Mouse (Mus musculus): ENCODE data around the gene Ikzf1.

GRCm38 (mm10) chr11:11774384-11774783 lies 89.6 kb downstream of the Ikzf1 start:
- TF ChIP-seq GATA1 (IDR thresholded peaks at IDR 0.05; ENCODE audit: low read length): no peak
- TF ChIP-seq TAL1 (IDR thresholded peaks at IDR 0.05; ENCODE audit: low read length): no peak

Data from erythroblast, embryonic 14.5 days (primary cell).